Mouse (Mus musculus) liver, embryonic 14.5 days (tissue): ENCODE results near the gene Kdm6a.

Experiments used
- CTCF ChIP-seq: IDR thresholded peaks from 2 replicates; pipeline ENCODE4 v1.5.1; 2016; ENCODE audit warnings: antibody characterized with exemption, low read depth, control low read depth
- EP300 ChIP-seq: IDR thresholded peaks from 2 replicates; pipeline ENCODE4 v1.6.1; 2016; ENCODE audit warnings: antibody characterized with exemption, low read depth

GRCm38 (mm10) chrX:18168940-18169339 lies 6.6 kb downstream of the Kdm6a start:
- TF ChIP-seq CTCF: peak; percentile 38
- TF ChIP-seq EP300: no peak
